Mouse (Mus musculus) layer of hippocampus, postnatal 10 days (tissue): ENCODE data around the gene Klf15. TPM values are rescaled to one million over a fixed set of nuclear protein-coding genes. Genes with fewer than 3 reads are reported as not detected.

Experiments
- total RNA-seq, 2 experiments: library from RNA; stranded (reverse); gene quantifications; 2 replicates each; pipeline ENCODE4 v1.2.3; 2021

Gene Klf15
- total RNA-seq, 2 experiments from 2014 or later = 18.5 to 23.7 TPM

Other genes with a start within 250 kb of the Klf15 start
- not detected for gene Vmn1r53, start 238.1 kb upstream of the Klf15 start, total RNA-seq
- not detected for gene Vmn1r54, start 216.3 kb upstream of the Klf15 start, total RNA-seq
- not detected for gene BC048671, start 161.4 kb upstream of the Klf15 start, total RNA-seq
- gene Chst13, start 137.4 kb upstream of the Klf15 start, total RNA-seq = under 1 TPM in 1 of 2 experiments, not detected in 1; 0.20 TPM
- gene Uroc1, start 129.3 kb upstream of the Klf15 start, total RNA-seq = under 1 TPM in 1 of 2 experiments, not detected in 1; 0.13 TPM
- 10 to 100 TPM; 25.5 to 26.4 TPM for gene Zxdc, start 93.1 kb upstream of the Klf15 start, total RNA-seq
- 1 to 10 TPM; 8.8 to 9.2 TPM for gene Cfap100, start 33.8 kb upstream of the Klf15 start, total RNA-seq
- gene Aldh1l1, start 23.9 kb downstream of the Klf15 start, total RNA-seq = 10 to 100 TPM; 43.9 to 52.3 TPM
- gene Slc41a3, start 142.1 kb downstream of the Klf15 start, total RNA-seq = 1 to 10 TPM; 8.2 TPM